Mouse (Mus musculus) brain, embryonic 14.5 days (tissue): Measurements from ENCODE around the gene Troap. TPM values are rescaled to one million over a fixed set of nuclear protein-coding genes. Genes with fewer than 3 reads are reported as not detected.
A peak's percentile ranks its signal among the peaks of the same experiment; 100 is the strongest.

ENCODE experiments used
- DNase-seq: peaks from one replicate; pipeline ENCODE4 v3.0.0-alpha.2; 2011; ENCODE audit warnings: low read depth
- CTCF ChIP-seq: fragments of 200-500 bp; IDR thresholded peaks from 2 replicates; pipeline ENCODE4 v1.5.1; 2012; ENCODE audit warnings: inconsistent platforms, mild to moderate bottlenecking, moderate library complexity, borderline replicate concordance; ENCODE audit not compliant: insufficient read depth, insufficient read length; ENCODE audit errors: extremely low read depth
- POLR2A ChIP-seq: fragments of 200-500 bp; IDR thresholded peaks from 2 replicates; pipeline ENCODE4 v1.6.1; 2012; ENCODE audit warnings: mild to moderate bottlenecking, inconsistent platforms, borderline replicate concordance; ENCODE audit not compliant: poor library complexity, insufficient read depth, insufficient read length, severe bottlenecking; ENCODE audit errors: extremely low read depth
- polyA plus RNA-seq: library from polyadenylated mRNA; depleted of rRNA; stranded (reverse); fragments of >200 nt; gene quantifications from 2 replicates; pipeline ENCODE4 v1.2.3, GENCODE M21; 2012; rRNA removed

Gene Troap
- polyA plus RNA-seq, 1 experiment: 12.1 TPM

DNA sequence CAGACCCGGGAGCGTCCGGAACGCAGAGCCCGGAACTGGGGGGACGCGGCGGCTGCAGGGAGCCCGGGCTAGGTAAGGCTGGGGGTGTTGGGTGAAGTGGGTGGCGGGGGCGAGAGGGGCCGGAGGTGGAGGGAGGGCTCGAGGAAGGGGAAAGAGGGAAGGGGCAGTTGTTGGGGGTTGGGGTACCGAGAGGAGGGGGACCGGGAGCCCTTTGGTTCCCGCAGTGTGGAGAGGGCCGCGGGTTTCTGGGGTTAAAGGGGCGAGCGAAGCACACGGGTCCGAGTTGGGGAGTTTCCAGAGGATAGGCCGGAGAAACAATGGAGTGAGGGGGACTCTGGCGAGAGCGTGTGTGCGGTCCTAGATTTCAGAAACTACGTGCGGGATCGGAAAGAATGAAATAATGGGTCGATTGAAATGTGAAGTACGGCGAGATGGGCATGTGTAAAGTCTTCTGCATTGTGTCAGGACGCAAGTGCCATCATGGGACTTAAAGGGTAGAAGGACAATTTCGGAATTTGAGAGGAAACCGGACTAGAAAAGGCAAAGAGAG lies 52.5 kb downstream of the Troap start:
- no peak for TF ChIP-seq CTCF
- TF ChIP-seq POLR2A: no peak
- peak; percentile 67 for DNase-seq

DNA sequence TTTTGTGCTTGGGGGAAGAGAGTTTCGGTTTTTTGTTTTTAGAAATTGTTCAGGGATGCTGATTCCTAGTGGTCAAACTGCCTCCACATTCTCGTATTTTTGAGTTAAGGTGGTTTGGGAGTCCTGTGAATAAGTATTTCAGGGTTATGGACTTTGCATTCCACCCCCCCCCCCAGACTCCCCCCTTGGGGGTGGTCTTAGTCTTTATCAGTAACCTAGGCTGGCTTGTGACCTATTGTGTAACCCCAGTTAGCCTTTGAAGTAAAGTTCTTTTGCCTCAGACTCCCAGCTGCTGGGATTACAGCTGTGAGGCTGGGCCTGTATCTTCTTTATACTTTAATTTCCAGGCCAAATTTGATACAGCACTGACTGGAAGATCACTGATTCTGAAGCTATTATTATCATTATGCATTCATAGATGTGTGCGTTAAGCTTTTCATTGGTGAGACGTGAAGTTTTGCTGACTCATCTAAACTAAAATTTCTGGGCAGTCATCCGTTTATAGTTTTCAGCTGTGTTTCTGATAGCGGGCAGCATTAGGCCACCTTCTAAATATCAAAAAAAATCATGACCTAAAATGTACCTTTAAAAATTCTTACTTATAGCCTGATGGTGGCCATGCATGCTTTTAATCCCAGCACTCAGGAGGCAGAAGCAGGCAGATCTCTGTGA lies 53.6 kb downstream of the Troap start:
- DNase-seq: no peak
- TF ChIP-seq POLR2A (no peak), CTCF (no peak)

DNA sequence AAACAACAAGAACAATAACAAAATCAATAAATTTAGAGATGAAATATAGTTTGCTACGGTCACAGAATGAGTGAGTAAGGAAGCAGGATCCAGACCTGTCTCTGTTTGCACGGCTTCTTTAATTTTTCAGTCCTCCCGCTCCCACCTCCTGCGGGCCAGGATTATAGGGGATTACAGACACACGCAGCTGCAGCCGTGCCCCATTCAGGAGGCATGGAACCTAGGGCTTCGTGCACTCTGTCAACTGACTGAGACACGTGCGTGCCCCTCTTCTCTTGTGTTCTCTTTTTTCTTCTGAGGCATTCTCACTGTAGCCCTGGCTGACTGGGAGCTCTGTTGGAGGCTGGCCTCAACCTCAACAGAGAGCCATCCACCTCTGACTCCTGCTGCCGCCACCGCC lies 55.1 kb downstream of the Troap start:
- no peak for TF ChIP-seq CTCF
- TF ChIP-seq POLR2A: no peak
- peak; percentile 51 for DNase-seq

DNA sequence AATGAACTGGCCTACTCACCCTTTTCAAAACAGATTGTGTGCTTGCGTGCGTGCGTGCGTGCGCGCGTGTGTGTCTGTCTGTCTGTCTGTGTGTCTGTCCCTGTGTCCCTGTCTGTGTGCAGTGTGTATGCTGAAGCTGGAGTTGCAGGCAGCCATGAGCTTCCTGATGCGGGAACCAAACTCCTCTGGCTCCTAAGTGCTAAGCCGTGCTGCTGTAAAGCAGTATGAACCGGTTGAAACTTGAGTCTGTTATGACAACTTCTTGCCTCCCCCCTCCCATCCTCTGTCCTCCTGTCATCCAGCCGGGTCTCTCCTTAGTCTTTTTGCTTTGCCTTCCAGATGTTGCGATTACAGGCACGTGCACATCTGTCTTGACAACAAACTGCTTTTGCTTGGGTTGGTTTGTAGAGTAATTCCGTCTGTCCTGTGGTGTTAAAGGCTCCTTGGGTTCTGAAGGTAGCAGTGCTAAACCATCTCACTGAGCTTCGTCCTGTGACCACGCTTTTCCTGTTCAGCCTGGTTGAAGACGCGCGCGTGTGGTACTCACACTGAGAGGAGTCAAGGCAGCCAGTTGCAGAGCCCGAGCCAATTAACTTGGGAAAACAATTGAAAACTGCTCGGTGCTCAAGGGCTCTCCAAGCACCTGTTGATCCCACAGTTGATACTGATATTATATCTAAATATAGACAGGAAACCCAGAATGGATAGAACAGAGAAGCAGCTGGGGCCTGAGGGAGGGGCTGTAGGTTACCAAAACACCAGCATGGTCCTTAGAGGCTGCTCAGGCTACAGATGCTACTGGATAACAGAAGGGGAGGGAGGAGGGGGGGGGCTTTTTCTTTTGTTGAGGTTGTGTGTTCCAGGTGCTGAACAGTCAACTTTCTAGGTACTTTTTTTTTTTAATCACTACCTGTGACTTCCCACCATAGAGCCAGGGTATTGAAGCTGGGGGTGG lies 55.9 kb downstream of the Troap start:
- DNase-seq: peak; percentile 55
- TF ChIP-seq CTCF (no peak), POLR2A (no peak)

Other genes starting within 250 kb of the Troap start
- gene Prkag1, start 243.1 kb upstream of the Troap start, polyA plus RNA-seq: 71.8 and 85.7 TPM in 2 replicates
- gene Kmt2d, start 203.4 kb upstream of the Troap start, polyA plus RNA-seq: 18.4 and 37.5 TPM in 2 replicates
- gene Rhebl1, start 180.0 kb upstream of the Troap start, polyA plus RNA-seq: 24.6 and 40.8 TPM in 2 replicates
- gene Dhh, start 176.0 kb upstream of the Troap start, polyA plus RNA-seq: 0.37 and 0.88 TPM in 2 replicates
- gene Lmbr1l, start 156.3 kb upstream of the Troap start, polyA plus RNA-seq: 106 and 176 TPM in 2 replicates
- gene Tuba1b, start 140.0 kb upstream of the Troap start, polyA plus RNA-seq: 2,160 and 2,864 TPM in 2 replicates
- gene Gm49450, start 121.0 kb upstream of the Troap start, polyA plus RNA-seq: 136 and 183 TPM in 2 replicates
- 11,216 and 14,471 TPM in 2 replicates for gene Tuba1a, start 120.9 kb upstream of the Troap start, polyA plus RNA-seq
- 62.6 and 100 TPM in 2 replicates for gene Tuba1c, start 44.7 kb upstream of the Troap start, polyA plus RNA-seq
- 14.0 and 47.0 TPM in 2 replicates for gene Prph, start 19.4 kb upstream of the Troap start, polyA plus RNA-seq
- 7.0 and 15.6 TPM in 2 replicates for gene C1ql4, start 13.2 kb downstream of the Troap start, polyA plus RNA-seq
- gene Dnajc22, start 18.6 kb downstream of the Troap start, polyA plus RNA-seq: 0.82 and 0.92 TPM in 2 replicates
- gene Spats2, start 51.3 kb downstream of the Troap start, polyA plus RNA-seq: 47.3 and 50.4 TPM in 2 replicates
- 3.0 and 6.6 TPM in 2 replicates for gene Kcnh3, start 150.3 kb downstream of the Troap start, polyA plus RNA-seq
- gene Mcrs1, start 177.4 kb downstream of the Troap start, polyA plus RNA-seq: 151 and 174 TPM in 2 replicates
- gene Prpf40b, start 220.5 kb downstream of the Troap start, polyA plus RNA-seq: 180 and 198 TPM in 2 replicates
- gene Fam186b, start 221.3 kb downstream of the Troap start, polyA plus RNA-seq: 0.28 and 0.36 TPM in 2 replicates